Mouse (Mus musculus) stomach, postnatal 0 days (tissue): Measurements from ENCODE around the gene Rcan2.

Experiments
- CTCF ChIP-seq: IDR thresholded peaks from 2 replicates; pipeline ENCODE4 v1.5.1; 2016; ENCODE audit warnings: antibody characterized with exemption, low read depth, mild to moderate bottlenecking, moderate library complexity
- EP300 ChIP-seq: optimal IDR thresholded peaks from 2 replicates; pipeline ENCODE3; 2016; ENCODE audit warnings: antibody characterized with exemption

DNA sequence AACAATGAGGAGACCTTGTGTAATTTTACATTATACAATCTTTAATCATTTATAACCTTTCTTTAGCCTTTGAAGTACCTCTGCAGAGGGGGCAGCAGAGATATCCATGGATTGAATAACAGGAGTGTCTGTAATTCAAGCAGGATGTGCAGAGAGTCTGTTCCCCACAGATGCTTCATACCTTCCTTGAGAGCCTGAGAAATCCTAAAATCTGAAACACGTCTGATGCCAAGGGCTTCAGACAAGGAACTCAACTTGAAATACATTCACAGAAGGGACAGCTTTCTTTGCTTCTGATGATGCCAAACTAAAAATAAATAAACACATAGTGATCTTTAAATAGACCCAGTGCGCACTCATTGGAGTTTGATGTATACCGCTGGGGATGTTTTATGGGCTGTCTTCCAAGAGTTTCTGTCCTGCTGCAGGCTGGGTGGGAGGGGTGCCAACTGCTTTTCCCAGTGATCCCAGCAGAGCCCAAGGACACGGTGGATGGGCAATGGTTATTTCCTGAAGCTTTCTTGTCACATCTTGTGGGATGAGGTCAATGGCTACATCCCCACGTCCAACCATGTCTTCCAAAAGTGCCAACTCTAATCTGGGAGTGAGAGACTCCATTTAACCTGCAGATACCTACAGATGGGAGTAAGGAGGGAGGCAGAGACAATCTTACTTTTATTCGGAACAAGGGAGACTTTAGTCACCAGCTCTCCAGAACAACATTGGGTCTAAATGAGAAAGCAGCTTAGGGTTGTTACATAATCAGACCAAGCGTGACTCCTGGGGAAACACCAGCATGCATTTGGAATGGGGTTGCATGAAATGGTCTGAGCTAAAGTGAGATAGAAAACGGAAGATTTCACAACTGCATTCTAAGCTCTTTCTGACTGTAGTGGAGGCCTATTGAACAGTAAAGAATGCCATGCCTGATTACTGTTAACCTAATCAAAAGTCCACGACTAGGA is 102.9 kb downstream of the Rcan2 start:
- TF ChIP-seq CTCF, result no peak
- no peak for TF ChIP-seq EP300
